Mouse (Mus musculus) large intestine, adult 2 months (tissue): Measurements from ENCODE around the gene Gpr4. TPM values are rescaled to one million over a fixed set of nuclear protein-coding genes. Genes with fewer than 3 reads are reported as not detected.
A peak's percentile ranks its signal among the peaks of the same experiment; 100 is the strongest.

Experiments
- DNase-seq: peaks from one replicate; pipeline ENCODE4 v3.0.0-alpha.2; 2012; ENCODE audit warnings: low read depth, low spot score
- WGBS: fragments of 180-500 bp; shearing (Covaris S2); methylation state at CpG from one replicate; pipeline ENCODE4 v1.1.7; 2018; 5-methylcytosine and 5-hydroxymethylcytosine counted together
- polyA plus RNA-seq: library from polyadenylated mRNA; depleted of rRNA; stranded (reverse); fragments of >200 nt; gene quantifications from 2 replicates; pipeline ENCODE4 v1.2.3, GENCODE M21; 2012

Gene Gpr4
- polyA plus RNA-seq, 1 experiment, result 3.2 TPM

DNA sequence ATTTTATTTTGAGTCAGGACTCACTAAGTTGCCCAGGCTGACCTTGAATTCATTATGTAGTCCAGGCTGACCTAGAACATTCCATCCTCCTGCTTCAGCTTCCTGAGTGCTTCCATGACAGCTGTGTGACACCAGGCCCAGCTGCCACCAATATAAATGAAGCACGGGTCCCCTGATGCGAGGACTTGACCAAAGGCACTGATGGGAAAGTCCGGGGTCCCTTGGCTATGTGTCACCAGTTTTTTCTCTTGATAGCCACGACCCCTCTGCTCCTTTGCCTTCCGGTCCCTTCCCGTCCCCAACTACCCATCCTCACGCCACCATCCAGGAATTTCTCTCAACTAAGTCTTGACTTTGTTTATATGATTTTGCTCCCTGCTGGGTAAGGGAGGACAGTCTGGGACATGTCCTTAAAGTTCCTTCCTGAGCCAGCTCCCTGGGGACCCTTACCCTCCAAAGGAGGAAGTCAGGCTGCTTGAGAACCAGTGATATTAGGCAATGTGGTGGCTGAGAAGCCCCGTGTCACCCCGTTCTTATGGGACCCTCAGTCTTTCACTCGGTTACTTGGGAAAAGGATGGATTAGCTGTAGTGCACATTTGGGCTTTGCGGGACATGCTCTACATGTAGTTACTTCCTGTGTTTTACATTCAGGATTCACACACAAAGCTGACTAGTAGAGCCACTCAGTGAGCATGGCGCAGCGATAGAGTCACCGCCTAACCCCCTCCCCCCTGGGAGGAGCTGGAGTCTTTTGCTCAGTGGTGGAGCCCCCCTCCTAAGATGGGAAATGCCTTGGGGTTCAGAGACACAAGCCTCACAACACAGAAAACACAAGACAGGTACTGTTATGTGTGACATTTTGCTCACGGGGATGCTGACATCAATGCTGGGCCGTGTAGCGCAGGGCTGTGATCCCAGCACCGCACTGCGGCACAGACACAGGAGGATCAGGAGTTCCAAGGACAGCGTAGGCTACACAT is 14.8 kb downstream of the Gpr4 start:
- no peak for DNase-seq
- 23% methylated on average over 20 of the region's 20 CpGs for WGBS

DNA sequence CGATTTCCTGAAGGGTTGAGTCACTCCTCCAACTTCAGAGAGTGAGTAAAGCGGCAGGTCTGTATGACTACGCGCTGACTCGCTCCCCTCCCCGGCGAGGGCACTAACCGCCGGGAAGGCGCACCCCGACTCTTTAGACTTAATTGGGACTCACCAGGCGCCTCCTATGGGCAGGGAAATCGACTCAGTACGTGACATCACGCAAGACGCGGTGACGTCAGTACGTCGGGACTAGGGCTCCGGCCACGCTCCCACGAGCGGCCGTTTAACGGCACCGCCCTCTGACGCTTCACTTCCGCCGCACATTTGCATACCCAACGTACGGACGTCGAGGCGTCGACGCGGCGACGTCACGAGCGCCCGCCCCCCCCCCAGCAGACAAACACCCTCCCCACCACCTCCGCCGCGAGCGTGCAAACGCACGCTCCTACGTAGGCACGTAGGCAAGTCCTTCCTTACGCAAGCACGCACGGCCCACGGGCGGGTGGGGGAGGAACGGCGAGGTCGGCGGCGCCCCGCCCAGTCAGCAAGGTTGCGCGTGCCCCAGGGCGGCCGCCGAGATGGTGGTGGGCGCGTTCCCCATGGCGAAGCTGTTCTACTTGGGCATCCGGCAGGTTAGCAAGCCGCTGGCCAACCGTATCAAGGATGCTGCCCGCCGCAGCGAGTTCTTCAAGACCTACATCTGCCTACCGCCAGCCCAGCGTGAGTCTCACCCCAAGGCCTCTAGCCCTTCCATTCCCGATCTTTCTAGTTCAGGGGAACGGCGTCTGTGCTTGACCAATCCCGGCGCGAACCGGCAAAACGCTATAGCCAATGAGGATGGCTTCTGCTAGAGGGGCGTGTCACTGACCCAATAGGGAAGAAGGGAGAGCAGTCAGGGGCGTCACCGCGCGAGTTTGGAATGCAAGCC is 15.8 kb downstream of the Gpr4 start, which contains the start of gene Opa3:
Gene Opa3 (plus strand): TSS at position 452 of the 910 bp plus-strand sequence.
- WGBS, result under 1% methylated on average over 91 of the region's 91 CpGs
- peak; percentile 100 for DNase-seq

GRCm38 (mm10) chr7:19228793-19229148 is 16.4 kb downstream of the Gpr4 start:
- no peak for DNase-seq
- WGBS, result under 1% methylated on average over 14 of the region's 14 CpGs

DNA sequence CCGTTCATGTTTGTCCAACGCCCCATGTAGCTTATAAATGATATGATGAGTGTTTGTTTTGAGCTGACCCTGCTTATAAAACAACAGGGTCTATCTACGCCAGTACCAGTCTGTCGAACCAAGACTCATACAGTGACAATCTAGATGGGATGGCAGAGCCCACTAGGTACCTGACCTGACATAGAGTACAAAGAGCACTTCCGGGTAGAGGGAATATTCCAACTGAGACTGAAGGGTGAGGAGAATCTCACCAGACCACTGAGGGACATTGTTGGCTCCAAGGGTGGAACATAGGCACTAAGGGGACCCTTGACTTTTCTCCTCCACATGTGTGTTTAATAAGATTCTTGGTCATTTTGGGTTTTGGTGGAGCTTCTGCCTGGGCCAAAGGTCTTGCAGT is 17.1 kb downstream of the Gpr4 start:
- no peak for DNase-seq
- 7% methylated on average over 5 of the region's 5 CpGs for WGBS

- 31% methylated on average over 2 of the region's 2 CpGs for WGBS
Observed at GRCm38 (mm10) chr7:19230041-19230580, 17.8 kb downstream of the Gpr4 start.

GRCm38 (mm10) chr7:19230899-19231298 is 18.6 kb downstream of the Gpr4 start:
- DNase-seq, result no peak
- 78% methylated on average over 5 of the region's 5 CpGs for WGBS

More at GRCm38 (mm10) chr7:19230041-19230580, 17.8 kb downstream of the Gpr4 start:
- no peak for DNase-seq

DNA sequence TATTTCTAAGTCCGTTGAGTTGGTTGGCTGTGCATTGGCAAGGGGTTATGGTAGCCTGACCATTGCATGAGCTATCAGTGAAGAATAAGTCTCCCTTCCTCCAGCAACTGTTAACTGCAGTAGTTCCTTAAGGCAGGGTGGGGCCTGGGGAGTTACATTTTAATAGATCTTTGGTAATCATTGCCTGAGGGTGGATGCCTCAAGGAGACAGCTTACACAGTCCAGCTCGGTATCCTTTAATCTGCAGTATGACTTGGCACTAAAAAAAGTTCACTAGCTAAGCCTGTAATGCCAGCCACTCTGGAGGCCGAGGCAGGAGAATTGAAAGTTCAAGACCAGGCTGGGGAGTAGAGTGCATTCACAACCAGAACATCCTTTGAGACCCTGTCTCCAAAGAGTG is 19.5 kb downstream of the Gpr4 start:
- 27% methylated on average over 3 of the region's 3 CpGs for WGBS
- DNase-seq, result peak; percentile 75

DNA sequence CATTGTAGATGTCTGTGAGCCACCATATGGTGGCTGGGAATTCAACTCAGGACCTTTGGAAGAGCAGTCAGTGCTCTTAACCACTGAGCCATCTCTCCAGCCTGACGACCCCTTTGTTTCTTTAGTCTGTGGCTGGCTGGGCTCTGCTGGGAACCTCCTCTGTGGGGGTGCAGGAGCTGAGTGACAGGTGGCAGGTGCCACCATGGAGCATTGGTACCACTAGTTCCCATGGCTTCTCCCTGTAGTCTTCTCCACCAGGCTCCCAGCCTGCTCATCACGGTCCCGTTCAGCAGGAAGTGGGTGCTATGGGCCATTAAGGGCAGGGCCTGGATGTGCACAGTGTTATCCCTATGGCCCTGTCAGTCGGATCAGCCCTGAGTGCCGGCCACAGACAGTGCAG is 22.3 kb downstream of the Gpr4 start:
- WGBS, result 33% methylated on average over 5 of the region's 5 CpGs
- no peak for DNase-seq

GRCm38 (mm10) chr7:19235092-19235671 is 22.8 kb downstream of the Gpr4 start:
- peak; percentile 60 for DNase-seq
- 30% methylated on average over 2 of the region's 2 CpGs for WGBS

GRCm38 (mm10) chr7:19236411-19236810 is 24.1 kb downstream of the Gpr4 start:
- 27% methylated on average over 2 of the region's 2 CpGs for WGBS
- no peak for DNase-seq

DNA sequence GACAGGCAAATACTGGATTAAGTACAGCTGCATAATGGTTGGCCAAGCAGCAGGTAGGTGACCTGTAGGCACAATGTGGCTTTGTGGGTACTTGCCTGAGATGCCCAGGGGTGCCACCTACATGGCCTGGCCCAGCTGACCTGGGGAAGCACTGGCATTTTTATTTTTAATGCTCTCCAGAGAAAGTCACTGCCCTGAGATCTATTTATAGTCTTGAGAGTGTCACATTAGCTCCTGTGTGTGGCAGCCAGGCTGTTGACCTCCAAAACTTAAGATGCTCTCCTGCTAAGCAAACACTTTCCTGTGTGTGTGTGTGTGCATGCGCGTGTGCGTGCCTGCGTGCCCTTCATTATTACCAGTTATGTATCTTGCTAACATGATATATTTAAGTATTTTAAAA is 26.0 kb downstream of the Gpr4 start:
- 93% methylated on average over 4 of the region's 4 CpGs for WGBS
- DNase-seq, result no peak

GRCm38 (mm10) chr7:19239423-19239822 is 27.1 kb downstream of the Gpr4 start:
- WGBS, result 0% methylated on average over 1 of the region's 1 CpGs
- DNase-seq, result peak; percentile 93

DNA sequence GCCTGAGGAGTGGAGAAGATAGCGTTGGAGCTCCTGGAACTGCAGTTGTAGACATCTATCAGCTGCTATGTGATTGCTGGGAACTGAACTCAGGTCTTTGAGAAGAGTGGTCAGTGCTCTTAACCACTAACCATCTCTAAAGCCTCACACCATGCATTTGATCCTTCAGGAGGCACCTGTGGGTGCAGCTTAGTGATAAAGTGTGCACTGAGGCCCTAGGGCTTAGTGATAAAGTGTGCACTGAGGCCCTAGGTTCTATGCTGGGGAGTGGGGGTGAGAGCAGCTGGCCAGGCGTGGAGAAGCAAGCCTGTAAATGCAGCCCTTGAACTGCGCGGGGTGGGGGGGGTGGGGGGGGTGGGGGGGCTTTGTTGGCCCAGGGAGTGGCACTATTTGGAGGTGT is 27.6 kb downstream of the Gpr4 start:
- DNase-seq, result no peak
- 28% methylated on average over 4 of the region's 4 CpGs for WGBS

DNA sequence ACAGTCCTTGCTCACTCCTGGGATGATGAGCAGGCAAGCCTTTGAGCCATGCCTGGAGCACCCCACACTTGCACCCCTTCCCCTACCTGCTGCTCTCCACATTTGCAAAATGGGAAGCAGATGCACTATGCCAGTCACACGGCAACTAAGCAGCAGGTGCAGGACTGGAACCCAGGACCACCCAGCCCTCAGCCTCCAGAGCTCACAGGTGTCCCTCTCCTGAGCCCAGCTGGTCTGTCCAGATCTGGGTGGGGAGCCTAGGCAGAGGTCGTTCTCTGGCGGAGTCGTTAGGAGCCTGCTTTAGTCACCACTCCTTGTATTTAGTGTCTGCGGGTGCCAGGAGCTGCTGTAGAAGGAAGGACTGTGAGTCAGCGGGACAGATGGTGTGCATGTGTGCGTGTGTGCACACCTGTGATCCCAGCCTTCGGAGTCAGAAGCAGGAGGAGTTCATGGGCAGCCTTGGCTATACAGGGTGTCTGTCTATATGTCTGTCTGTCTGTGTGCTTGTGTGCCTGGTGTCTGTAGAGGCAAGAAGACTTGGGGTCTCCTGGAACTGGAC is 28.6 kb downstream of the Gpr4 start:
- WGBS, result 29% methylated on average over 8 of the region's 8 CpGs
- no peak for DNase-seq

GRCm38 (mm10) chr7:19242005-19242404 is 29.7 kb downstream of the Gpr4 start:
- WGBS, result 92% methylated on average over 1 of the region's 1 CpGs

DNA sequence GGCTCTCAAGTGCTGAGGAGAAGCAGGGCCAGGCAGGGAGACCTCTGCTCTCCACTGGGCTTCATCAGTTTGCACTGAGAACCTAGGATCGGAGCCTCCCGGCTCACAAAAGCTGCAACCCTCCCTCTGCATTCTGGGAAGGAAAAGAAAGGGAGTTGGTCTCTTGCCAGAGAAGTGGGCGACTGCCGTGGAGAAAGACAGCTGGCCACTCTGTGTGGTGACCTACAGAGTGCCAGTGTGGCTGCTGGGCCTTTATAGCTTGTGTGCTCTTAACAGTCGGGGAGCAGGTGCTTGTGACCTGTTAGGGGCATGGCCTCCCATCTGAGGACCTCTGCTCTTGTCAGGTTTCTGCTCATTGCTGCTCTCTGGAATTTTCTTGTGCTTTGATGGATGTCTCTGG is 31.5 kb downstream of the Gpr4 start:
- 44% methylated on average over 5 of the region's 5 CpGs for WGBS
- no peak for DNase-seq

More at GRCm38 (mm10) chr7:19242005-19242404, 29.7 kb downstream of the Gpr4 start:
- DNase-seq, result no peak

- 82% methylated on average over 3 of the region's 3 CpGs for WGBS
Observed at GRCm38 (mm10) chr7:19245083-19245482, 32.7 kb downstream of the Gpr4 start.

GRCm38 (mm10) chr7:19246855-19247254 is 34.5 kb downstream of the Gpr4 start:
- 92% methylated on average over 1 of the region's 1 CpGs for WGBS
- DNase-seq, result no peak

More at GRCm38 (mm10) chr7:19245083-19245482, 32.7 kb downstream of the Gpr4 start:
- no peak for DNase-seq

- no peak for DNase-seq
- 93% methylated on average over 2 of the region's 2 CpGs for WGBS
Observed at GRCm38 (mm10) chr7:19247511-19247910, 35.2 kb downstream of the Gpr4 start.
